Mouse (Mus musculus): ENCODE measurements at regions not wholly inside any gene's neighbourhood (a gene's known extent, or its start where the extent isn't known, plus 50 kb on each side); places are given as distances from the start of the nearest gene placed in this dataset.

DNA sequence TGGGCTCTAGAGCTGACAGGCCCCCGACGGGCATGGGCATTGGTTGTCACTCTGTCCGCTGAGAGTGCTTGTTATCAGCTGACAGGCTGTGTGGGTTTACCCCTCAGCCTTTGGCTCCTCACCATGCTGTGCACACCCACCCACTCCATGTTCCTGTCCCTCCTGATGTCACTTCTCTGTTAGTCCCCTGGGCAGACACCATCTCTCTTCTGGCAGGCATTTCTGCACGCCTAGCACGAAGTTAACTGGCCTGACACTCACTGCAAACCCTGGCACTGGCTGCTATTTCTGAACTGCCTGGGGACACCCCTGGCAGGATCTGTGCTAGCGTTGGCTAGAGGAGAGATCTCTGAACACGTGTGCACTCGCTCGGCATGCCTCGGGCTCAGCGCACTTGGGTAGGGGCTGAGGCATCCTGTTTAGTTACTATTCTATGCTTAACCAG is 82.1 kb upstream of the Unc5b start:
- H3K4me2 ChIP-seq (ENCODE audit: low read depth, low read length): no peak overlapping the region
- H3K9ac ChIP-seq (replicated peaks): no peak overlapping the region
- DNase-seq (no peak), ATAC-seq (no peak)
- no peaks in the 10 kb centered on the region for H3K27me3 ChIP-seq (ENCODE audit: insufficient read depth, low read length)
- H3K27ac ChIP-seq (ENCODE audit: low read depth): no peak overlapping the region
- H3K36me3 ChIP-seq (replicated peaks; ENCODE audit: insufficient read depth, low read length): no peaks in the 10 kb centered on the region
- 75% methylated on average over 11 of the region's 11 CpGs for WGBS (ENCODE audit: insufficient replicate concordance)
- H3K9me3 ChIP-seq (ENCODE audit: low read length): no peaks in the 10 kb centered on the region
- TF ChIP-seq EP300 (IDR thresholded peaks at IDR 0.05; ENCODE audit: low read depth): no peak
- no peak for TF ChIP-seq CTCF (IDR thresholded peaks at IDR 0.05; ENCODE audit: low read depth)
- no peak overlapping the region for H3K4me3 ChIP-seq (ENCODE audit: low read depth, low read length)
- no peaks in the 10 kb centered on the region for H3K4me1 ChIP-seq (ENCODE audit: insufficient read depth)

- no peak overlapping the region for H3K9ac ChIP-seq (replicated peaks)
- no peak overlapping the region for H3K4me3 ChIP-seq (ENCODE audit: low read depth, low read length)
- no peaks in the 10 kb centered on the region for H3K27me3 ChIP-seq (ENCODE audit: insufficient read depth, low read length)
- no peaks in the 10 kb centered on the region for H3K36me3 ChIP-seq (replicated peaks; ENCODE audit: insufficient read depth, low read length)
- WGBS (ENCODE audit: insufficient replicate concordance): 60% methylated on average over 7 of the region's 7 CpGs
- peak; percentile 96 for ATAC-seq
- no peaks in the 10 kb centered on the region for H3K9me3 ChIP-seq (ENCODE audit: low read length)
- H3K4me2 ChIP-seq (ENCODE audit: low read depth, low read length): no peak overlapping the region
- TF ChIP-seq CTCF (IDR thresholded peaks at IDR 0.05; ENCODE audit: low read depth): no peak
- TF ChIP-seq EP300 (IDR thresholded peaks at IDR 0.05; ENCODE audit: low read depth): no peak
- no peak for DNase-seq
- H3K4me1 ChIP-seq (ENCODE audit: insufficient read depth): 0 out of 2 replicates have a peak, but pooled peaks cover 3% of the 10 kb centered on the region
- H3K27ac ChIP-seq (ENCODE audit: low read depth): peak overlapping the region; percentile 74
Measured at GRCm38 (mm10) chr10:60904351-60904750, 73.0 kb upstream of the Unc5b start.

DNA sequence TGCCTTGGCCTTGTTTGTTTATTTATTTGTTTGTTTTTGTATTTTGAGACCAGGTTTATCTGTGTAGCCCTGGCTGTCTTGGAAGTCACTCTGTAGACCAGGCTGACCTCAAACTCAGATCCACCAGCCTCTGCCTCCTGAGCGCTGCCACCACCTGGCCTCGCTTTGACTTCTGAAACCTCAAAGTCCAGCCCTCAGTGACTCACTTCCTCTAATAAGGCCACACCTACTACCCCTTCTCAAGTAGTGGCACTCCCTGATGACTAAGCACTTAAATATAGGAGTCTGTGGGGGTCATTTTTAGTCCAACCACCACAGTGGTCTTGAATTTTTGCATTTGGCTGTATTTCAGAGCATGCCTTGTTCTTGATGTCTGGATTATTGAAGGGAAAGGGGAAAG is 69.6 kb upstream of the Unc5b start:
- Histone ChIP-seq H3K27ac (ENCODE audit: low read depth) (no peak overlapping the region), H3K9ac (replicated peaks) (no peak overlapping the region), H3K36me3 (replicated peaks; ENCODE audit: insufficient read depth, low read length) (no peaks in the 10 kb centered on the region), H3K9me3 (ENCODE audit: low read length) (no peaks in the 10 kb centered on the region), H3K27me3 (ENCODE audit: insufficient read depth, low read length) (no peaks in the 10 kb centered on the region), H3K4me2 (ENCODE audit: low read depth, low read length) (no peak overlapping the region), H3K4me3 (ENCODE audit: low read depth, low read length) (no peak overlapping the region), H3K4me1 (ENCODE audit: insufficient read depth) (0 out of 2 replicates have a peak, but pooled peaks cover 3% of the 10 kb centered on the region)
- TF ChIP-seq CTCF (IDR thresholded peaks at IDR 0.05; ENCODE audit: low read depth): no peak
- TF ChIP-seq EP300 (IDR thresholded peaks at IDR 0.05; ENCODE audit: low read depth): no peak
- 63% methylated on average over 2 of the region's 2 CpGs for WGBS (ENCODE audit: insufficient replicate concordance)
- ATAC-seq (no peak), DNase-seq (no peak)

GRCm38 (mm10) chr10:60893810-60894147 is 62.4 kb upstream of the Unc5b start:
- H3K27ac ChIP-seq (ENCODE audit: low read depth): no peak overlapping the region
- H3K4me3 ChIP-seq (ENCODE audit: low read depth, low read length): no peak overlapping the region
- ATAC-seq (no peak), DNase-seq (no peak)
- H3K36me3 ChIP-seq (replicated peaks; ENCODE audit: insufficient read depth, low read length): no peaks in the 10 kb centered on the region
- TF ChIP-seq EP300 (IDR thresholded peaks at IDR 0.05; ENCODE audit: low read depth) (no peak), CTCF (IDR thresholded peaks at IDR 0.05; ENCODE audit: low read depth) (no peak)
- no peak overlapping the region for H3K9ac ChIP-seq (replicated peaks)
- H3K4me1 ChIP-seq (ENCODE audit: insufficient read depth): no peaks in the 10 kb centered on the region
- no peaks in the 10 kb centered on the region for H3K9me3 ChIP-seq (ENCODE audit: low read length)
- H3K27me3 ChIP-seq (ENCODE audit: insufficient read depth, low read length): no peaks in the 10 kb centered on the region
- no peak overlapping the region for H3K4me2 ChIP-seq (ENCODE audit: low read depth, low read length)
- WGBS (ENCODE audit: insufficient replicate concordance): 73% methylated on average over 4 of the region's 4 CpGs

DNA sequence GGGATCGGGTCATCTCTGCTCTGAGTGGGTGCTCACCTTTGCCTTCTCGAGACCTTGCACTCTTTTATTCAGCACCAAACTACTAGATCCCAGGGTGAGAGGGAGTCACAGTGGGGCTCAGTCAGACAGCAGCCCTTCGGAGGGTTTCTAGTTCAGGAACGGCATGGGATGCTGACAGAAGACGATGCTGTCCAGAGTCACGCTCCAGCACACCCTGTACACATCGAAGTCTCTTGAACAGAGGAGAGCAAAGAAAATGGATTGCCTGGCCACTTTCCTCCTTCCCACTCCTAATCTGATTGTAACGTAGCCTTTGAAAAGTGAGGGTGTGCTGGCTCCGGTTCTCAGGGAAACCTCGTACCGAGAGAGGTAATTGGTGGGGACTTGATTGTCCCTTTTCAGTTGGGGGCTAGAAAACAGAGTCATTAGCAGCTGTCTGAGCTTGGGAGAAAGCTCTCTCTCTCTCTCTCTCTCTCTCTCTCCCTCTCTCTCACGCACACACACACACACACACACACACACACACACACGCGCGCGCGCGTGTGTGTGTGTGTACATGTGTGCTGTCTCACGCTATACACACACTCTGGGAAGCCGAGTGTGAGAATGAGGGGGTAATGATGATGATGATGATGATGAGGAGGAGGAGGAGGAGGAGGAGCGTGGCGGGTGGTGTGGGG is 61.9 kb upstream of the Unc5b start:
- no peaks in the 10 kb centered on the region for H3K4me1 ChIP-seq (ENCODE audit: insufficient read depth)

DNA sequence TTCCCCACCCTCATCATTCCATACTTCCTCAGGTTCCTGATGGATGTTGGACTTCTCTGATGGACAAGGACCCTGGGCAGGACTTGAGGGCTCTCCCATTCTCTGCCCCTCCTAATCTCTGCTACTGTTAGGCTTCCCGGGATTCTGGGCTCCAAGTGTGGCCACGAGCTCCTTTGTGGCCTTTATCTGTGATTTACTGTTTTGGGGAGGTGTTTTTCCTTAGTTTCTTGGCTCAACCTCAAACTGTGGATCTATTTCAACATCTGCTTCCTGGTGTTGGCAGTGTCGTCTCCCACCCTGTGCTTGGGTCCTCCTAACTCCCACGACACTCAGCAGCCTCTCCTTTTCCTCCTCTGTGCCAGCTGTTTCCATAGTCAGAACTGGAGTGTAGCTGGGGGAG is 61.3 kb upstream of the Unc5b start:
- Histone ChIP-seq H3K4me1 (ENCODE audit: insufficient read depth) (no peaks in the 10 kb centered on the region), H3K36me3 (replicated peaks; ENCODE audit: insufficient read depth, low read length) (no peaks in the 10 kb centered on the region), H3K27me3 (ENCODE audit: insufficient read depth, low read length) (no peaks in the 10 kb centered on the region), H3K4me3 (ENCODE audit: low read depth, low read length) (no peak overlapping the region), H3K4me2 (ENCODE audit: low read depth, low read length) (no peak overlapping the region), H3K9me3 (ENCODE audit: low read length) (no peaks in the 10 kb centered on the region), H3K27ac (ENCODE audit: low read depth) (no peak overlapping the region), H3K9ac (replicated peaks) (no peak overlapping the region)
- no peak for DNase-seq
- no peak for ATAC-seq
- 14% methylated on average over 4 of the region's 4 CpGs for WGBS (ENCODE audit: insufficient replicate concordance)
- TF ChIP-seq EP300 (IDR thresholded peaks at IDR 0.05; ENCODE audit: low read depth): no peak
- TF ChIP-seq CTCF (IDR thresholded peaks at IDR 0.05; ENCODE audit: low read depth): no peak

More for the DNA sequence above, 61.9 kb upstream of the Unc5b start:
- Histone ChIP-seq H3K27ac (ENCODE audit: low read depth) (no peak overlapping the region), H3K4me3 (ENCODE audit: low read depth, low read length) (no peak overlapping the region), H3K4me2 (ENCODE audit: low read depth, low read length) (no peak overlapping the region), H3K9ac (replicated peaks) (no peak overlapping the region), H3K36me3 (replicated peaks; ENCODE audit: insufficient read depth, low read length) (no peaks in the 10 kb centered on the region), H3K9me3 (ENCODE audit: low read length) (no peaks in the 10 kb centered on the region), H3K27me3 (ENCODE audit: insufficient read depth, low read length) (no peaks in the 10 kb centered on the region)
- WGBS (ENCODE audit: insufficient replicate concordance): 68% methylated on average over 22 of the region's 22 CpGs
- TF ChIP-seq EP300 (IDR thresholded peaks at IDR 0.05; ENCODE audit: low read depth) (no peak), CTCF (IDR thresholded peaks at IDR 0.05; ENCODE audit: low read depth) (no peak)
- no peak for DNase-seq
- no peak for ATAC-seq

Data from liver, postnatal 0 days (tissue).